Mouse (Mus musculus) intestine, embryonic 14.5 days (tissue): ENCODE measurements around the gene Rere. TPM values are rescaled to one million over a fixed set of nuclear protein-coding genes. Genes with fewer than 3 reads are reported as not detected.

Source experiments
- ATAC-seq: fragments of 200-750 bp; cut with Nextera tagmentation; replicated peaks from 2 replicates; pipeline ENCODE4 v1.8.0; 2017; ENCODE audit warnings: low read depth, moderate number of reproducible peaks, moderate TSS enrichment, moderate library complexity; ENCODE audit not compliant: low FRiP score, low TSS enrichment
- DNase-seq: peaks from one replicate; pipeline ENCODE4 v3.0.0-alpha.2; 2018; ENCODE audit warnings: low spot score
- H3K27ac ChIP-seq: fragments of 300-500 bp; sonication (generic); 2 replicates; pipeline ENCODE4 v1.5.1; 2014; ENCODE audit warnings: low read depth, mild to moderate bottlenecking, control low read depth
- H3K27me3 ChIP-seq: fragments of 300-500 bp; sonication (generic); replicated peaks from 2 replicates; pipeline ENCODE4 v1.6.1; 2014; ENCODE audit warnings: low read length, control low read depth; ENCODE audit not compliant: control insufficient read depth, insufficient read depth
- H3K36me3 ChIP-seq: fragments of 300-500 bp; sonication (generic); 2 replicates; pipeline ENCODE4 v1.6.1; 2014; ENCODE audit warnings: low read length, control low read depth; ENCODE audit not compliant: control insufficient read depth, insufficient read depth
- H3K4me1 ChIP-seq: fragments of 300-500 bp; sonication (generic); replicated peaks from 2 replicates; pipeline ENCODE4 v1.6.1; 2014; ENCODE audit warnings: low read length, control low read depth, mixed read lengths; ENCODE audit not compliant: control insufficient read depth, insufficient read depth
- H3K4me2 ChIP-seq: fragments of 300-500 bp; sonication (generic); 2 replicates; pipeline ENCODE4 v1.6.1; 2014; ENCODE audit warnings: low read length
- H3K4me3 ChIP-seq: fragments of 300-500 bp; sonication (generic); 2 replicates; pipeline ENCODE4 v1.5.1; 2014; ENCODE audit warnings: low read depth, low read length, control low read depth, mixed read lengths
- H3K9ac ChIP-seq: fragments of 300-500 bp; sonication (generic); 2 replicates; pipeline ENCODE4 v1.6.1; 2014; ENCODE audit warnings: mild to moderate bottlenecking, low read length
- H3K9me3 ChIP-seq: fragments of 300-500 bp; sonication (generic); 2 replicates; pipeline ENCODE4 v1.6.1; 2016; ENCODE audit warnings: low read length, control low read depth; ENCODE audit not compliant: control insufficient read depth
- WGBS: fragments of 180-500 bp; shearing (Covaris S2); extraction: QIAGEN DNeasy Blood & Tissue Kit; methylation state at CpG from one replicate; pipeline ENCODE4 v1.1.7; 2014; 5-methylcytosine and 5-hydroxymethylcytosine counted together
- polyA plus RNA-seq: library from polyadenylated mRNA; unstranded; fragments of >200 nt; fragmentation: Nextera tagmentation; extraction: Ambion mirVana; gene quantifications from 2 replicates; pipeline ENCODE4 v1.2.1, GENCODE M21; 2014

The Rere gene
- polyA plus RNA-seq, 1 experiment from 2014 or later, result 38.0 TPM

DNA sequence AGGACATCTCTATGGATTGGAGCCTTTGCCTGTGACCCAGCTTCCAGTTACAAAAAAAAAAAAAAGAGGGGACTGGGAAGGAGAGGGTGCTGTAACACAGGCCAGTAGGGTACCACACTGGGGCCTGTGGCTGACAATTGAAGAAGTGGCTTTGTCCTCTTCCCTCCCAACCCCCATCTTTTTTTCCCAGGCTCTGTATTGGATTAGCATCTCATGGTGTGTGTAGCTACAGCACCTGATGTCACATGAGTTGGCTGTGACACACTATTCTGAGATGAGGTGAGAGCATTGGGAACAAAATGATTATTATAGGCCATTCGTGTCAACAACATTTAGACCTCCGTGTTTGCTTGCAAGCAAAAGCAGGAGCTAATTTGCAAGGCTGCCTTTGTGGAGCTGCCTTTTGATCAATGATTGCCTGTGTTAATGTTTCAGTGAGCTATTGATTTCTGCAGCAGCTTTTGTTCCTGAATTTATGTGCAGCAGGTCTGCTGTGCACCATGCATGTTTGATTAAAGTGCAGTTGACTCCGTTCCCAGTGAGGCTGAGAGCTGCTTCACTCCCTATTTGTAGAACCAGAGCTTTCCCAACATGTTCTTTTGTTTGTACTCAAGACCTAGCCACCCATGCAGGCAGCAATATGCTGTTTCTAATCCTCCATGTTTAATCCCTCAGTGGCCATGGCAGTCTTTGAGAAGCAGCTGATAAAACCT lies 325.2 kb downstream of the Rere start:
- no peak for DNase-seq
- Histone ChIP-seq H3K36me3 (peaks cover 15% of the 10 kb centered on the region), H3K4me2 (no peak overlapping the region), H3K4me3 (no peak overlapping the region), H3K9me3 (no peaks in the 10 kb centered on the region), H3K9ac (no peak overlapping the region), H3K27ac (no peak overlapping the region), H3K27me3 (no peaks in the 10 kb centered on the region), H3K4me1 (peaks cover 13% of the 10 kb centered on the region; the same call in 1 of the 2 replicates)
- no peak for ATAC-seq
- WGBS, result 64% methylated on average over 3 of the region's 3 CpGs

GRCm38 (mm10) chr4:150608670-150609069 lies 327.2 kb downstream of the Rere start:
- H3K4me2 ChIP-seq, result no peak overlapping the region
- 93% methylated on average over 3 of the region's 3 CpGs for WGBS
- H3K27ac ChIP-seq, result no peak overlapping the region
- H3K9me3 ChIP-seq, result no peaks in the 10 kb centered on the region
- no peak overlapping the region for H3K9ac ChIP-seq
- H3K27me3 ChIP-seq, result no peaks in the 10 kb centered on the region
- H3K4me1 ChIP-seq, result peaks cover 13% of the 10 kb centered on the region; the same call in 1 of the 2 replicates
- ATAC-seq, result no peak
- DNase-seq, result no peak
- no peak overlapping the region for H3K4me3 ChIP-seq
- H3K36me3 ChIP-seq, result peaks cover 35% of the 10 kb centered on the region

DNA sequence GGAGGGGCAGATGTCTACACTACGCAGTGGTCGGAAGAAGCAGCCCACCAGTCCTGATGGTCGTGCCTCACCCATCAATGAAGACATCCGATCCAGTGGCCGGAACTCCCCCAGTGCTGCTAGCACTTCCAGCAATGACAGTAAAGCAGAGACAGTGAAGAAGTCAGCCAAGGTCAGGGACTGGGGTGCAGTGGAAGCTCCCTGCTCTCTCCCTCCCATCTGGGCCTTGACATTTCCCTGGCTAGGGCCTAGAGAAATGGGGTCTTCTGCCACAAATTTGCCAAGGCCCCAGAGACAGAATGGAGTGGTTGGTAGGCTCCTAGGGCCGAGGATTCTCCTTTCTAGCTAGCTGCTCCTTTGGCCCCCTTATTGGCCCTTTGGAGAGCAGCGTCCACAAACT lies 332.3 kb downstream of the Rere start:
- no peak overlapping the region for H3K9ac ChIP-seq
- no peaks in the 10 kb centered on the region for H3K9me3 ChIP-seq
- H3K4me1 ChIP-seq, result no peaks in the 10 kb centered on the region
- no peak for DNase-seq
- no peak overlapping the region for H3K4me2 ChIP-seq
- no peak overlapping the region for H3K4me3 ChIP-seq
- ATAC-seq, result no peak
- H3K27ac ChIP-seq, result no peak overlapping the region
- H3K27me3 ChIP-seq, result no peaks in the 10 kb centered on the region
- peaks cover 86% of the 10 kb centered on the region for H3K36me3 ChIP-seq
- WGBS, result 87% methylated on average over 7 of the region's 7 CpGs

DNA sequence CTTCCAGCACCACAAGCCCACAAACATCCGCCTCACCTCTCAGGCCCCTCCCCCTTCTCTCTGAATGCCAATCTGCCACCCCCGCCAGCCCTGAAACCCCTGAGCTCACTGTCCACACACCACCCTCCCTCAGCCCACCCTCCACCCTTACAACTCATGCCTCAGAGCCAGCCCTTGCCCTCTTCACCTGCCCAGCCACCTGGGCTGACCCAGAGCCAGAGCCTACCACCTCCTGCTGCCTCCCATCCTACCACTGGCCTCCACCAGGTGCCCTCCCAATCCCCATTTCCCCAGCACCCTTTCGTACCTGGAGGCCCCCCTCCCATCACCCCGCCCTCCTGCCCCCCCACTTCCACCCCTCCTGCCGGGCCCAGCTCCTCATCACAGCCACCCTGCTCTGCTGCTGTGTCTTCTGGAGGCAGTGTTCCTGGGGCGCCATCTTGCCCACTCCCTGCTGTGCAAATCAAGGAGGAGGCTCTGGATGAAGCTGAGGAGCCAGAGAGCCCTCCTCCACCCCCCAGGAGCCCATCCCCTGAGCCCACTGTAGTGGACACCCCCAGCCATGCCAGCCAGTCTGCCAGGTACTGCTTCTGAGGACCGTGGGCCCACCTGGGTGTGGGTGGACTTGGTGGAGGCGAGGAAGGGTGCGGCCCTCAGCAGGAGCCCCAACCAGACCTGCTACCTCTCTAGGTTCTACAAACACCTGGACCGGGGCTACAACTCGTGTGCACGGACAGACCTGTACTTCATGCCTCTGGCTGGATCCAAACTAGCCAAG lies 334.0 kb downstream of the Rere start:
- H3K4me2 ChIP-seq, result no peak overlapping the region
- no peak overlapping the region for H3K4me3 ChIP-seq
- no peaks in the 10 kb centered on the region for H3K27me3 ChIP-seq
- DNase-seq, result no peak
- 90% methylated on average over 12 of the region's 12 CpGs for WGBS
- no peaks in the 10 kb centered on the region for H3K4me1 ChIP-seq
- no peaks in the 10 kb centered on the region for H3K9me3 ChIP-seq
- peaks cover 99% of the 10 kb centered on the region for H3K36me3 ChIP-seq
- no peak for ATAC-seq
- no peak overlapping the region for H3K27ac ChIP-seq
- no peak overlapping the region for H3K9ac ChIP-seq

DNA sequence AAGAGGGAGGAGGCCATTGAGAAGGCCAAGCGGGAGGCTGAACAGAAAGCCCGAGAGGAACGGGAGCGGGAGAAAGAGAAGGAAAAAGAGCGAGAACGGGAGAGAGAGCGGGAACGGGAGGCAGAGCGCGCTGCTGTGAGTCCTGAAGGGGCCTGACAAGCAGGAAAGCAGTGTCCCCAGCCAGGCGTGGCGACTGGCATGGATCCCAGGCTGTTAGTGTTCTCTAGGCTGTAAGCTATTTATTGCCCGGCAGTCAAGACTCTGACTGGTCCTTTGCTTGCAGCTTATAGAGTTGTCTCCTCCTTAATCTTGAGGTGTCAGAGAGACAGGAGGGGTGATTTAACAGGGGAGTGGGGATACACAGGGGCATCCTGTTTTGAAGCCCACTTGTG lies 334.6 kb downstream of the Rere start:
- no peak overlapping the region for H3K4me3 ChIP-seq
- no peak overlapping the region for H3K4me2 ChIP-seq
- 75% methylated on average over 13 of the region's 13 CpGs for WGBS
- peaks cover 96% of the 10 kb centered on the region for H3K36me3 ChIP-seq
- no peak for ATAC-seq
- H3K27me3 ChIP-seq, result no peaks in the 10 kb centered on the region
- H3K27ac ChIP-seq, result no peak overlapping the region
- no peaks in the 10 kb centered on the region for H3K4me1 ChIP-seq
- no peak for DNase-seq
- no peak overlapping the region for H3K9ac ChIP-seq
- H3K9me3 ChIP-seq, result no peaks in the 10 kb centered on the region

DNA sequence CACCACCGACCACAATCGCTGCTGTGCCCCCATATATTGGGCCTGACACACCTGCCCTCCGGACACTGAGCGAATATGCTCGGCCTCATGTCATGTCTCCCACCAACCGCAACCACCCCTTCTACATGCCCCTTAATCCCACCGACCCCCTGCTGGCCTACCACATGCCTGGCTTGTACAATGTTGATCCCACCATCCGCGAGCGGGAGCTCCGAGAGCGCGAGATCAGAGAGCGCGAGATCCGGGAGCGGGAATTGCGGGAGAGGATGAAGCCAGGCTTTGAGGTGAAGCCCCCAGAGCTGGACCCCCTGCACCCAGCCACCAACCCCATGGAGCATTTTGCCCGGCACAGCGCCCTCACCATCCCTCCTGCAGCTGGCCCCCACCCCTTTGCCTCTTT lies 335.4 kb downstream of the Rere start:
- Histone ChIP-seq H3K27ac (no peak overlapping the region), H3K36me3 (peaks cover 90% of the 10 kb centered on the region), H3K4me1 (no peaks in the 10 kb centered on the region), H3K9ac (no peak overlapping the region), H3K4me3 (no peak overlapping the region), H3K9me3 (no peaks in the 10 kb centered on the region), H3K4me2 (no peak overlapping the region), H3K27me3 (no peaks in the 10 kb centered on the region)
- no peak for DNase-seq
- no peak for ATAC-seq
- 97% methylated on average over 20 of the region's 20 CpGs for WGBS

- Histone ChIP-seq H3K4me1 (no peaks in the 10 kb centered on the region), H3K36me3 (peaks cover 82% of the 10 kb centered on the region), H3K9me3 (no peaks in the 10 kb centered on the region), H3K27ac (no peak overlapping the region), H3K27me3 (no peaks in the 10 kb centered on the region), H3K9ac (no peak overlapping the region), H3K4me2 (no peak overlapping the region), H3K4me3 (no peak overlapping the region)
- 88% methylated on average over 7 of the region's 7 CpGs for WGBS
- no peak for DNase-seq
- no peak for ATAC-seq
Measured at GRCm38 (mm10) chr4:150619011-150619410, 337.6 kb downstream of the Rere start.

- 95% methylated on average over 13 of the region's 13 CpGs for WGBS
- H3K4me2 ChIP-seq, result no peak overlapping the region
- H3K36me3 ChIP-seq, result peaks cover 46% of the 10 kb centered on the region
- no peak overlapping the region for H3K27ac ChIP-seq
- DNase-seq, result no peak
- no peaks in the 10 kb centered on the region for H3K27me3 ChIP-seq
- no peak overlapping the region for H3K4me3 ChIP-seq
- H3K9ac ChIP-seq, result no peak overlapping the region
- ATAC-seq, result no peak
- H3K9me3 ChIP-seq, result no peaks in the 10 kb centered on the region
- H3K4me1 ChIP-seq, result no peaks in the 10 kb centered on the region
Measured at GRCm38 (mm10) chr4:150622641-150623040, 341.2 kb downstream of the Rere start.
